Mouse (Mus musculus): ENCODE measurements at regions not wholly inside any gene's neighbourhood (a gene's known extent, or its start where the extent isn't known, plus 50 kb on each side); places are given as distances from the start of the nearest gene placed in this dataset.

- TF ChIP-seq CTCF (IDR thresholded peaks at IDR 0.05; ENCODE audit: low read depth, low read length) = no peak
- no peak for TF ChIP-seq POLR2A (IDR thresholded peaks at IDR 0.05; ENCODE audit: extremely low read depth, insufficient read depth, low read length)
Measured at GRCm38 (mm10) chr12:12527766-12528477, 266.0 kb downstream of the Fam49a start.
